Mouse (Mus musculus): ENCODE measurements around the gene Flrt1.

The Flrt1 gene

DNA sequence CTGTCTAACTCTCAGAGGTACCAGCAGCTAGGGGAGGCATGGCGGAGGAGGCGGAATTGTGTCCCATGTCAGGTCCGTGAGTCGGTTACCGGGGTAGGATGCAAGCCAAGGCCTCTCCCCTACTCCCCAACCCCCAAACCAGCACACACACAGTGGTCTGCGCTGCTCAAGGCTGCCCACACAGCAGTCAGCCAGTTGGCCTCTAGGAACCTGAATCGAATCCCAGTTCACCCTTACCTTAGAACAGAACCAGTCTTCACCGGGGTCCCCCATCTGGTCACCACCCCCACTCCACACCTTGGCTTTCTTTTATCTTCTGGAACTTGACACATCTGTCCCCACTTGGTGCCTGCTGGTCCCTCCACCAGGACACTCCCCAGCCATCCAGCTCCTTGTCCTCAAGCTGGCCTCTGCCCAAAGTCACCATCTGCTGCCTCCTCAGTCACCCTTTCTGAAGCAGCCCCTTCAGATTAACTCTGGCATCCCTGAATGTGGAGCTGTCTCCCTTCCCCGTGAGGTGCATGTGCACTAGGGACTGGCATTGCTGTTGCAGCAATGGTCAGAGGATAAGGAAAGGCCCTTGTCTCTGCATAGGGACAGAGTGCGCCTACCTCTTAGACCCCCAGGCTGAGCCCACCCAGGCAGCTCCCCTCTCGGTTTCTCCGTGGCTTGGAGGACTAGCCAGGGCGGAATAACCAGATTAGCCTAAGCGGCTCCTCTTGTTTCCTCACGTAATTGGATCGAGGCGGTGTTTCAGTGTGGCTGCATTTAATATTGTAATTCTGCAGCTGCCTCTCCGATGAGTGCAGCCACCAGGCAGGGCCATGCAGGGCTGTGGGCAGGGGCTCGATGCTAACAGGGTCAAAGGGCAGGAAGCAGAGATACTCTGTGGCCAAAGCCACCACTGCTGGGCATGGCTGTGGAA, 23.3 kb upstream of the Flrt1 start:
- peak; percentile 80 for DNase-seq

DNA sequence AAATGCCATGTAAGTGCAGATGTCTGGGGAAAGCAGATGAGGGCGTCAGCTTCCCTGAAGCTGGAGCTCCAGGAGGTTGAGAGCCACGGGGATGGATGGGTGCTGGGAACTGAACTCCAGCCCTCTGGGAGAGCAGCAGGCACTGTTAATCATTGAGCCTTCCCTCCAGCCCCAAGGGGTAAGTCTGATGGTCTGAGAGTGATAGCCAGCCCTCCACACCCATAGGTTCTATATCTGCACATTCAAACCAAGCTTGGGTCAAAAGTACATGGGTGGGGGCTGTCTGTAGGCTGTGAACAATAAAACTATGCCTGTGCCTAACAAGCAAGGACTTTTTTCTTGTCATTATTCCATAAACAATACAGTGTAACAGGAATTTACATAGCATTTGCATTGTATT, 21.4 kb upstream of the Flrt1 start:
- DNase-seq = no peak

DNA sequence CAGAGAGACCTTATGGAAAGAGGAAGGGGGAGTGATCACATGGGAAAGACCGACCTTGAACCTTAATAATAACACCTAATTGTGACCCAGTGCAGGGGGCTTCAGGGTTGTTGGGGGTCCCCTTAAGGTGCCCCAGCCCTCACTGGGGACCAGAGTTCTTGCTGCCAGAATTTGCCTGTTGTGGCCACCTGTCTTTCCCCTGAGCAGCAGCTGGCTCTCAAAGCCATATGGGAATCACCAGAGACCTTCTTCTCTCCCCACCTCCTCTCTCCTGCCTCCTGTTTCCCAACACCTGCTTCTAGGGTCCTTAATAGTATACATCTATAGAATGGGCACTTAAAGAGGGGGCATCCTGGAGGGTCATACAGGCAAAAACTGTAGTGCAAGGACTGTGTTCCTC, 20.7 kb upstream of the Flrt1 start:
- no peak for DNase-seq

DNA sequence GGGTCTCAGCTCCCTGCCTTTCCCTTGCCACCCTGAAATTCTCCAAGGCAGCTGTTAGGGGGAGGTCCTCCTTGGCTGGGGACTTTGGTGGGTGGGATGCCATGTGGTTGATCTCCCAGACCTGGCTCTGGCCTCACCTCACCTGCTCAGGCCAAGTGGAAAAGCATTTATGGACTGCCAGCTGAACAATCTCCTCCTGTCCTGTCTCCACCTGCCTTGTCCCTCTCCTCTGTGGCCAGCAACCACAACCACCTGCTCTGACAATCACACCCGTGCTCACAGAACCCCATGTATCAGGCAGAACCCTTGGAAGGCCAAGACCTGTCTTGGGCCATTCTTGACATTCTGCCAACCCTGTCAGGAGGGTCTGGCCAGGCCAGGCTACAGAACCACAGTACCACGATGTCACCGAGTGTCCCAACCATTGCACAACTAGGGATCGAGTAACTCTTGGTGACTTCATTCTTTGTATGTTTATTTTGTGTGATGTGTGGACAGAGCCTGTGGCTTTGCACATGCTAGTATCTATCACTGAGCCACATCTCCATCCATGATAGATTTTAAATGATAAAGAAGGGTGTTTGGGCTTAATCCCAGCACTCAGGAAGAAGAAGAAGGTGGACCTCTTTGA, 20.1 kb upstream of the Flrt1 start:
- no peak for DNase-seq

DNA sequence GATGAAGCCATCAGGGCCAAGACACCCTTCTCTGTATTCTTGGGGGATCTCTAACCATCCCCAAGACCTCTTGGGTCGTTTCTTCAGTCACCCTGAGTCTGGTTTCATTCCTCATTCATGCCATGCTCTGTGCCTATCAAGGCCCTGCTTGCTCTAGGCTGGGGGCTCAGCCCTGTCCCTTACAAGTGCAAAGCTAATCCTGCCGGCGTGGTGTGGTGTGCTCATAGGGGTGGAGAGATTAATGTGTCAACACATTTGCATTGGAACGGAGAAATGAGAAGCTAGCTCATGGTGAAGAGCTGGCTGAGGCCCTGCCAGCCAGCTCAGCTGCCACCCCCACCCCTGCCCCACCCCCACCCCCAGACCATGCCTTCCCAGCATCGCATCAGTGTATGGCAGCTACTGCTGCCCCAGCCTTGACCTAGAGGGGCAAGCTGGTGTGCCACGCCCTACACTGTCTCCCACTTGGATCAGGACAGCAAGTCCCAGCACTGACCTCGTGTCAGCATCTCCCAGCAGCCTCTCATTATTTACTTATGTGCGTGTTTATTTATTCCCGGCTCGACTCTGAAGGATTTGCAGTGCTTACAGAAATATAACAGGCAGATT, 17.3 kb upstream of the Flrt1 start:
- no peak for DNase-seq

DNA sequence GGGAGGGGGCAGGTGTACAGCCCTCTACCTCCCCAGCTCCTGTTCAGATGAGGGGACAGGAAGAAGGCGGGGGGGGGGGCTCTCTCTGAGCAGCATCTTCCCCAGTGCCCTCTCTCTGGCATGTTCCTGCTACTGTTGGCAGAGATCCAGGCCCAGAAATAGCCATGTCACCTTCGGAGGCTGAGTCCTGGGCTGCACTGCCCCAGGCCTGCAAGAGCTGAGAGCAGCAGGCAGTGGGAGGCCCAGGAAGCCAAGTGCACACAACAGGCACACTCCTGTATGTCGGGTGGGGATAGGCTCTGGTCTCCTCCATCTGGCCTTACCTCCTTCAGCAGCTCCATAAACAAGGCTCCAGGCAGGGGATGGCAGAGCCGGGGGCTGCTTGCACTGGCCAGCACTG, 16.7 kb upstream of the Flrt1 start:
- no peak for DNase-seq

DNA sequence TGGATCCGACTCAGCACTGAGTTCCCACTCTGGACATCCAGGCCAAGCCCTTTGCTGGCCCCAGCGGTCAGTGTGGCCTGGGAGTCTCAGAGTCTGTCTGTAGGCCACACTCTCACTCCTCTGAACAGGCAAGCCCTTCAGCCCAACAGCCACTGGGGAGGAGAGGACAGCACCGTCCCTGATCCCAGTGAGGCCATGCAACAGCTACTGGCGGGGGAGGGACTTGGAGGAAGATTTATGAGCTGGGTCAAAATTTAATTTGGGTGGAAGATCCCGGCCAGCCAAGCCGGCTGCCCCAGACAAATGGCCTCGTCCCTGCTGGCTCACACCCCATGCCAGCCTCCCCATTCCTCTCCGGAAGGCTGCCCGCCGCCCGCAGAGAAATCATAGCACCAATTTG, 15.7 kb upstream of the Flrt1 start:
- peak; percentile 78 for DNase-seq

DNA sequence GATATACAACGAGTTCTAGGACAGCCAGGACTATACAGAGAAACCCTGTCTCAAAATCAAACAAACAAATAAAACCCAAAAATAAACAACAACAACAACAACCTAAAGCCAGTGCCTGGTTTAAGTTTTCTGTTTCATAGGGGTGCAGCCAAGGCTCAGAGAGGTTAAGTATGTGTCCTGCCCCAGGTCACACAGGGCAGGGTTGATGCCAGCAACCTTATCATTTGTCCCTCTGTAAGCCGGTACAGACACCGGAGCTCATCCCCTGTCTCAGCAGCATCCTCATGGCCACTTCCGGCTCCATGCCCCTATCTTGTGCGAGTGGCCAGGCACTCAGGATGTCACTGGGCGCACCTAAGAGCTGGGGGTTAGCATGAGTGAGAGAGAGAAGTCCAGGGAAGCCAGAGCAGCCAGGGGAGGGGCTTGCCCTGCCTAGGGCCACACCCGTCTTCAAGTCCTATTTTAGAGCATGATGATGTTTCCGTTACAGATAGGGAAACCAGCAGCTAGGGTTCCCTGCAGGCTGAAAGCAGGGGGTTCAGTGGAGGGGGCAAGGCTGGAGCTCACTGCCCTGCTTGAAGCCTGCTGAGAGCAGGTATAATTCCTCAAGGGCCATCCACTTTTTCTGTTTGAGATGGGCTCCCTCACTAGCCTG, 12.3 kb upstream of the Flrt1 start:
- DNase-seq = no peak

DNA sequence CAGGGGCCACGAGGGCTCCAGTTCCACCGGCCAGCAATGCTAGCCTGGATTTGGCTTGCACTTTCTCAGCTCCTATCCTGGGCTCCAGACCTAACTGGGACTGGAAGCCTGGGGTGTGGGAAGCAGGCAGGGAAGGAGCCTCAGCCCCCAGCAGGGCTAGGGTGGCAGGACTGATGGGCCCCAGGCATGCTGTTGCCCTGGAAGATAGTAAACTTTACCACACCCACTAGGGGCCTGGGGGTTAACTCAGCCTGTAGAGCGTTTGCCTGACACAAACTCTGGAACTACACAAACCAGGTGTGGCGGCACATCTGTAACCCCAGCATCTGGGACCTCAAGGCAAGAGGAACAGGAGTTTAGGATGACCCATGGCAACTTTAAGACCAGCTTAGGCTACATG, 11.6 kb upstream of the Flrt1 start:
- DNase-seq = no peak

DNA sequence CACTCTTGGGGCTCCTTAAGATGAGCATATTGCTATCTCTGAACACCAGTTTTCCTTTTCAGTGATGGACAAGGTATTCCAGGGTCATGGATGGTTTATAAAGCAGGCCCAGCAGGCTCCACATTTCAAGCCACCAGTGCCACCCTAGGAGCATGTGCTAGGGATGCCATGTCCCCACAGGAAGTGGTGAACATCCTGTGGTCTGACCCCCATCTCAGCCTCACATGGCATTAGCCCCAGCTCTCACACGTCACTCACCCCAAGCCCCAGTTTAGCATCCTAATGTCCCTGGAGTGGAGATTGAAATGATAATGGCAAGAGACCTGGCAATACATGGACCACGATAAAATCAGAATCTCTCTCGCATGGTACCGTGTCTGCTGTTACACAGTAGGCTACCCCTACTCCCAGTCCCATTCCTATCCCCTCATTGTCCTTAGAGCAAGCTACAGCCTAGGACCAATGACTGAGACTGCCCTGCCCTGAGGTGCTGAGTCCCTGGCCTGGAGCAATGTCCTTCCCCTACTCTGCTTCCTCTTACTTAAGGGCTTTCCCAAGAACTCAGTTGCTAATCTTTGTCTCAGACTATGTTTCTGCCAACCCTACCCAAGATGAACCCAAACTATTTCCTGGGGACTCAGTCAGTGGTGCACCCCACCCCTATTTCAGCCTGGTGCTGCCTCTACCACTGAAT, 10.7 kb upstream of the Flrt1 start:
- DNase-seq = no peak

DNA sequence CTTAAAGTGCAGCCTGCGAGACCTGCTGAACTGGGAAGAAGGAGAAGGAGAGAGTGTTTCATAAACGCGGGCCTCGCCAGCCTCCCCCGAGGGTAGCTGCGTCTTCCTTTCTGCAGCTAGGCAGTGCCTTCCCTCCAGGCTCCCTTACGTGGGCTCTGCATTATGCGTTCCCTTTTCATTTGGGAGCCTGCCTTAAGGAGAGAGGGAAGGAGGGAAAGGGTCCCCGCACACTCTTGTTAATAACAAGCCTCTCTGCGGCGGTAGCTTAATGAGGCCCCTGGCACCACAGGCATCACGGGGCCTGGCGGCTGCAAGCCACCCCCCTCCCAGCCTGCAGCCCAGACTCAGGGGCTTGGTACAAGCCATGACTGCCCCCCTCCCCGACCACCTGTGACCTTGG, 8.0 kb upstream of the Flrt1 start:
- DNase-seq = no peak

DNA sequence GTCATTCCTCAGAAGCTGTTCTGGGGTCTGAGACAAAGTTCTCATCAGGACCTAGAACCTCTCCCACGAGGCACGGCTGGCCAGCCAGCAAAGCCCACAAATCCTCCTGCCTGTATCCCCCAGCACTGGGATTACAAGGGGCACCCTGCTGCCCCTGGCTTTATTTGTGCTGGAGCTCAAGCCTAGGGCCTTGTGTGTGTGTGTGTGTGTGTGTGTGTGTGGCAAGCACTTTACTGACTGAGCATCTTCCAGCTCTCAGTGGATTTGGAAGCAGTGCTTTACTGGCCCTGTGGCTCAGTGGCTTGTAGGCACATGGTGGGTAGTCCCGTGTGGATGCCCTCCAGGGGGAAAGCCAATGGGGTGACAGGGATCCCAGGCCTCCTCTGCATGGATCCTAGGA, 7.1 kb upstream of the Flrt1 start:
- no peak for DNase-seq

DNA sequence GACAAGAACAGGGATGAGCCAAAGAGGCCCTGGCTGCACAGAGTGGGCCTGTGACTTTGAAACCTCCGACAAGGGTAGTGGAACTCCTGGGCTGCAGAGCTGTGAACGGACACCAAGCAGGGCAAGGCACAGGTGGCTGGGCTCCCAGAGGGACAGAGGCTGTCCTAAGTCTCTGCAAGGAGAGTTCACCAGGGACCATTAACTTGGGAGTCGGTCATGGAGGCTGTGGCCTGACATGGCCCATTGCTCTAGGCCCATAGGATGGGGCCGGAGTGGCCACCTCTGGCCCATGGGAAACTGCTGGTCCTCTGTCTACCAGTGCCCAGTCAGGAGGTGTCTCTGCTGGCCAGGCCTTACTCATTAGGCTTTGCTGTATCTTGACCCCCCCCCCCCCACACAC, 6.2 kb upstream of the Flrt1 start:
- no peak for DNase-seq

DNA sequence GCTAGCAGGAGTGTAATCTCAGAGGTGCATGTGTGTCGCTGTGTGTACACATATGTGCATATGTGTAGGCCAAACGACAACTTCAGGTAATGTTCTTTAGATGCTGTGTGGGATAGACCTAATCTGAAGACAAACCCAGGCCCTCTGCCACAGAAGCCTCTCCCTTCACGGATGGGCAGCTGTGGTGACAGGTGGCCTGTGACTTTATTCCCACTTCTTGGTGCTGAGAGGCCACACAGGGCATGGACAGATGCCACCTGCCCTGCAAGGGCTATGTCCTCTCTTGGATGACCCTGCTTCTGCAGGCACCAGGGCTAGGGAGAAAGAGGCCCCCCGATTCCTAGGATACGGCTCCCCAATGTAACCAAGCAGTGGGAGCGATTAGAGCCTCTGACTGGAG, 5.8 kb upstream of the Flrt1 start:
- DNase-seq = no peak

DNA sequence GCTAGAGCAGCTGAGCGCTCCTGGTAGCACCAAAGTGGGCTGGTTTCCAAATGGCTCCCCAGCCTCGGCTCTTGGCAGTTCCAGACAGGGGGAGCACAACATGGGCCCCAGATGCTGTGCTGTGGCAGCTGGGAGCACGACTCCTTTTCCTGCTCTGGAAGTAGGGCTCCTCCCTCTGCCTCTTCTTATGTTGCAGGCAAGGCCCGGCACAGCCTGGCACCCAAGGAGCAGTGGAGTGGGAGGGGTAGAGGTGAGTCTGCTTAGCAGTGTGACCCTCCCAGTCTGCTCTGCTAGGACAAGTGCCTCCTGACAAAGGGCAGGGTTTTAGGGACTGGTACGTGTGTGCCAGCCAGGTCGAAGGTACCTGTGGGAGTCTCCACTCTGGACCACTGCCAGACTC, 5.3 kb upstream of the Flrt1 start:
- no peak for DNase-seq

DNA sequence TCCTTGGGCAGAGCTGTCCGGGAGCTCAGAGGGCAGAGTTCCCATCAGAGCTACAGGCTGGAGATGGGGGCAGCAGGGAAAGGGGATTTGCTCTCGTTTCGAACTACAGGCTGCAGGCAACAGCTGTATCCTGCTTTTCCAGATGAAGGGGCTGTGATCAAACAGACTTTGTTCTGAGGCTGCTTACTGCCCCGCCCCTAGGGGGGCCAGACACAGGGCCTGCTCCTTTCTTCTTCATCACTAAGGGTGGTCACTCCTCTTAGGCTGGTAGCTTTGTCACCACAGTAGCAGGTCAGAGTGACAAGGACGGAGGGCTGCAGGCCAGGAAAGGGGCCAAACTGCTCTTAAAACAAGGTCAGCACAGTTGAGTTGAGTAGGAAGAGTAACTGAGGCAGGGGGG, 4.6 kb upstream of the Flrt1 start:
- no peak for DNase-seq

DNA sequence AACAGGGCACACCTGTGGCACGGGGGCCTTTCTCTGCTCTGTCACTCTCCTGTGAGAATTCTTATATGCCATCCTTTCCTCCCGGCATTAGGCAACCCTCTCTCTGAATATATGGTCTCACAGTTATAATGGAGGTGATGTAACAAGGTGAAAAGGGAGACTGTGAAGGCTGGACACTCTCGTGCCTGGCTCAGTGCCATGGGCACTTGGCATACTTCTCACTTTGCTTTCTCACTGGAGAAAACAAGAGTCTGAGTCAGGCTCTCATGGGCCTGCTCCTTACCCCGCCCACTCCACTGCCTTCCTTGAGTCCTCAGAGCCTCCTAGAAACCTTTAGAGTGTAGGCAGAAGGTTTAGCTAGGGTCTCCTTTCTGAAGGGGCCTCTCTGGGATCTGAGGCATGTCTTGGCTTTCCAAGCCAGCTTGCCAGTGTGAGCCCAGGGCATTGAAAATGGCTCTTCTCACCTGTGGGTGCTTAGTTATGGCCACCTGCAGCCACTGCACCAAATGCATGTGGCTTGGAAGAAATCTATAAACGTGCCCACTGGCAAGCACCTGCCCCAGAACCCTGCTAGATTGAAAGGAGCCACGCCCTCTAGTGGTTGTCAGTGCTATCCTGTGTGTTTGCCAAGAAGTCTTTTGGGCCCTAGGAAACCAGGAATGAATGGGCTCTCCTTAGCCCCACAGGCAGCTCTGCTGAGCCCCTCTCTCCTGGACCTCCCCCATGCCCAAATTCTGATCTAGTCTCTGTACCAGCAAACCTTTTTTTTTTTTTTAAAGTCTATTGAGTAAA, 2.8 kb upstream of the Flrt1 start:
- no peak for DNase-seq

DNA sequence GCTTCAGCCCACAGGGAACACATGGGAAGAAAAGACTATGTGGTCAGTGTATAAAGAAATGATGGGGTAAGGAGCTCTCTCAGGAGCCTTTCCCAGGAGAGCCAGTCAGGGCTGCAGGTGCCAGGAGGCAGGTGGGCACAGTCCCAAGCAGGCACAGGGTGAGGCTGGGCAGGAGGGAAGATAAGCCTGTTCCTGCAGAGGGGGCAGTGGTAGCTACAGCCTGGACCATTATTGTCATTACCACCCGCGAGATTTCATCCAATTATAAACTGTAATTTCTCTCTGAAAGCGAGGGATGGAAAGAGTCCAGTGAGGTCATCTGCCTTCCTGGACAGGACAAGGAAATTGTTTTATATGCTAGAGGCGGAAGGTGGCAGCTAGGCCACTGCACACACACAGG, 1.6 kb upstream of the Flrt1 start:
- no peak for DNase-seq

DNA sequence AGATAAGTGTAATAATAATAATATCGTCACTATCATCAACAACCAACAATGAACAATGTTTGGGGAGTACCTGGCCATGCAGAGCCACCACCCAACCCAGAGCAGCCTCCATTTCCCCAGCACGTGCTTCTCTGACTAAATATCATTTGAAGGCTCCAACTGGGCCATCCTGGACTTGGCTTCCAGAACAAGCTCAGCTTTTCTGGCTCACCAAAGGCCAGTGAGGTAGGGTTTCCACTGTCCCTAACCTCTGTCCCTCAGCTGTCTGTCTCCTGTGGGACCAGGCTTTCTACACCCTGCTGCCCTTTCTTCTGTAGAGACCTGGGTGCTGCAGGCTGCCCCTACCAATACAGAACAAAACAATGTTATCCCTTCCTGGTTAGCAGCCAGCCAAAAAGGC, 1.0 kb upstream of the Flrt1 start:
- no peak for DNase-seq

DNA sequence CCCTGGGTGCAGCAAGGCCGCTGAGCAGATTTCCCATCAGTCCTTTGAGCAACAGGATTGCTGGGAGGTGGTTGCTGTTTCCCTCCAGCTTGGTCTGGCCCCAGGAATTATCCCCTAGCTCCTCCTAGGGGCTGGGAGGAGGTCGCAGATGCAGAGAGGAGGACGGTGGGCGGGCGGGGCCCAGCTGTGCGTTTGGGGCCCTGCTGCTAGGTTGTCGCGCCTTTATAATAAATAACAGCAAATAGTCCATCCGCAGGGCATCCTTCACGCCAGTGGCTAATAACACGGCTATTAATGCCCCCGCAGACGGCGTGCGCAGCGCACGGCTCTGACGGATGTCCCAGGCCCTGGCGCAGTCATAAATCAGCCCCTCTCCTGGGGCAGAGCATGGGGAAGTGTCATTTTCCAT, 1.5 kb downstream of the Flrt1 start:
- DNase-seq = no peak

DNA sequence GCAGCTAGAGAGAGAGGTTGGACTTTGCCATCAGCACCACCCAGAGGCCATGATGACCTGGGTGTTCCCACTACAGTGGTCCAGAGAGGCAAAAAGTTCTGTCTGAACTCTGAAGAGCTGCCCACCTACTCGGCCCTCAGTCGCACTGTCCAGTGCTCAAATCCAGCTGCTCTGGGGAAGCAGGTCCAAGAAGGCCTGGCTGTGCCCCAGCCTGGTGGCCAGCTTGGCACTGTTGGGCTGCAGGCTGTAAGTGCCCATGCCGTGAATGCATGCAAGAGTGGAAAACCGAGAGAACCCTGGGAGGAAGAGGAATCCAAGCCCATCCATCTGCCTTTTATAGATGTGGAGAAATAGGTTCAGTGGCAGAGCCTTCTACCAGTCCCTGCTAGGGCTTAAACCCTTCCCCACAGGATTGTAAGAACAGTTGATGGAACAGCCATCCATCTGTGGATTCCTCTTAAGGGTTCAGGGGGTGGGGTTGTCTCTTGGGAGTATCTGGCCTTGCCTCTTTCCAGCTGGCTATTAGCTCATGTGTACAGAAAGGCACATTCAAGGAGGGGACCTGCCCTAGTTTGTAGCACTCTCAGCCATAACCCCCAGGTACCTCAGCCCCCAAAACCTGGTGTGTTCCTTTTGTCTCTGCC, 2.1 kb downstream of the Flrt1 start:
- DNase-seq = no peak

DNA sequence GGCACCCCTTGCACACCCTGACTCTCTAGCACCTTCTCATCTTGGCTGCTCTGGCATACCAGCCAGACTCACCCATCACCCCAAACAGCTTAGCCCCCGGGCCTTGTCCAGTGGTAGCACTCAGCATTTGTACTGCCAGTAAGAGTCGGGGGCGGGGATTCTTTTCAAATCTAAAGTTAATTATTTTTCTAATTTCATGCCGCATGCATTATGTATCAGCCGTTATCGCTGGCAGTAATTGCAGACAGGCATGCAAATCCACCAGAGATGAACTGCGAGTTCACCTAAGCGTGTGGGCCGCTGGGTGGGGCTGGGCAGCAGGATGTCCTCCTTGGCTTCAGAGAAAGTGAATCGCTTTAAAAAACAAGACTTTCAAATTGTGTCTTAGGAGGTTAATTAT, 3.5 kb downstream of the Flrt1 start:
- DNase-seq = no peak
